Mouse (Mus musculus) heart, embryonic 11.5 days (tissue): ENCODE results near the gene Fam25c. TPM values are rescaled to one million over a fixed set of nuclear protein-coding genes. Genes with fewer than 3 reads are reported as not detected.

Experiments
- ATAC-seq: fragments of 200-750 bp; cut with Nextera tagmentation; replicated peaks from 2 replicates; pipeline ENCODE4 v1.8.0; 2017; ENCODE audit warnings: moderate library complexity; ENCODE audit not compliant: insufficient number of reproducible peaks, low FRiP score, low TSS enrichment
- H3K27ac ChIP-seq: fragments of 300-500 bp; sonication (generic); 2 replicates; pipeline ENCODE4 v1.5.1; 2014; ENCODE audit warnings: mild to moderate bottlenecking, low read depth, low read length
- H3K27me3 ChIP-seq: fragments of 300-500 bp; sonication (generic); 2 replicates; pipeline ENCODE4 v1.6.1; 2014; ENCODE audit warnings: mild to moderate bottlenecking, low read length, mixed read lengths; ENCODE audit not compliant: control insufficient read depth, insufficient read depth
- H3K36me3 ChIP-seq: fragments of 300-500 bp; sonication (generic); 2 replicates; pipeline ENCODE4 v1.6.1; 2014; ENCODE audit warnings: mild to moderate bottlenecking, low read length, moderate library complexity, mixed read lengths; ENCODE audit not compliant: control insufficient read depth, insufficient read depth
- H3K4me1 ChIP-seq: fragments of 300-500 bp; sonication (generic); 2 replicates; pipeline ENCODE4 v1.6.1; 2014; ENCODE audit warnings: low read length; ENCODE audit not compliant: control insufficient read depth, insufficient read depth
- H3K4me2 ChIP-seq: fragments of 300-500 bp; sonication (generic); 2 replicates; pipeline ENCODE4 v1.6.1; 2014; ENCODE audit warnings: mild to moderate bottlenecking, moderate library complexity
- H3K4me3 ChIP-seq: fragments of 300-500 bp; sonication (generic); 2 replicates; pipeline ENCODE4 v1.5.1; 2014; ENCODE audit warnings: low read depth, low read length
- H3K9ac ChIP-seq: fragments of 300-500 bp; sonication (generic); 2 replicates; pipeline ENCODE4 v1.6.1; 2014; ENCODE audit warnings: mild to moderate bottlenecking, low read depth, low read length, moderate library complexity
- H3K9me3 ChIP-seq: fragments of 300-500 bp; sonication (generic); replicated peaks from 2 replicates; pipeline ENCODE4 v1.6.1; 2016; ENCODE audit warnings: low read length; ENCODE audit not compliant: control insufficient read depth
- WGBS: fragments of 180-500 bp; shearing (Covaris S2); extraction: QIAGEN DNeasy Blood & Tissue Kit; methylation state at CpG from one replicate; pipeline ENCODE4 v1.1.7; 2014; ENCODE audit not compliant: insufficient replicate concordance; 5-methylcytosine and 5-hydroxymethylcytosine counted together
- polyA plus RNA-seq: library from polyadenylated mRNA; unstranded; fragments of >200 nt; fragmentation: Nextera tagmentation; extraction: Ambion mirVana; gene quantifications from 2 replicates; pipeline ENCODE4 v1.2.1, GENCODE M21; 2014

The Fam25c gene
- not detected in 2 replicates for polyA plus RNA-seq

GRCm38 (mm10) chr14:34355301-34355700 is at the start of gene Fam25c:
TSS of gene Fam25c (minus strand) at chr14:34355433.
- Histone ChIP-seq H3K9ac (no peak within 1 kb of the TSS), H3K36me3 (no peaks in the 10 kb centered on the region), H3K4me3 (no peak within 1 kb of the TSS), H3K4me2 (no peak within 1 kb of the TSS), H3K4me1 (peaks cover 3% of the 10 kb centered on the region; the same call in 1 of the 2 replicates), H3K27me3 (no peaks in the 10 kb centered on the region), H3K27ac (no peak within 1 kb of the TSS), H3K9me3 (no peaks in the 10 kb centered on the region)
- 57% methylated on average over 6 of the region's 6 CpGs for whole genome bisulfite sequencing
- ATAC-seq = no peak; the same call in 1 of the 2 replicates

DNA sequence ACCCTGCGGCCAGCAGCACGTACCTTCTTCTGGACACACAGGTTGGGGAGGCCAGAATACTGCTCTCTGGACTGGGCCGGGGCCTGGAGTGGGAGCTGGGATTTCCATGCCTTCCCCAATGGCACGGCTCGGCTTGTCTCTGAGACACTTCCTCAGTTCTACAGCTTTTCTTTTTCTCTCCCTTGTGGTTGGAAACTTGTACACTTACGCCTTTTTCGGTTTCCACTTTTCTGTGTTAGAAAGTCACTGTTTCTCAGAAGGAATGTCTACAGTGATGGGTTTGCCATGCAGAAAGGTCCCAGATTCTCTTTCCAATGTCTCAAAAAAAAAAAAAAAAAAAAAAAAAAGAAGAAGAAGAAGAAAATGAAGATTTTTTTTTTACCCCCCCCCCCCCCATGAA is 48.2 kb upstream of the Fam25c start:
- no peak overlapping the region for H3K4me2 ChIP-seq
- ATAC-seq = no peak
- WGBS = 94% methylated on average over 7 of the region's 7 CpGs
- no peaks in the 10 kb centered on the region for H3K9me3 ChIP-seq
- no peak overlapping the region for H3K4me3 ChIP-seq
- peaks cover 24% of the 10 kb centered on the region for H3K36me3 ChIP-seq
- no peaks in the 10 kb centered on the region for H3K4me1 ChIP-seq
- H3K9ac ChIP-seq = no peak overlapping the region
- H3K27me3 ChIP-seq = no peaks in the 10 kb centered on the region
- no peak overlapping the region for H3K27ac ChIP-seq

GRCm38 (mm10) chr14:34402871-34403270 is 47.6 kb upstream of the Fam25c start:
- no peak for ATAC-seq
- Histone ChIP-seq H3K27me3 (no peaks in the 10 kb centered on the region), H3K9ac (no peak overlapping the region), H3K4me3 (no peak overlapping the region), H3K4me2 (no peak overlapping the region), H3K36me3 (peaks cover 22% of the 10 kb centered on the region), H3K4me1 (no peaks in the 10 kb centered on the region), H3K9me3 (no peaks in the 10 kb centered on the region), H3K27ac (no peak overlapping the region)
- WGBS = 80% methylated on average over 8 of the region's 8 CpGs

- Histone ChIP-seq H3K27ac (no peak overlapping the region), H3K4me2 (no peak overlapping the region), H3K9ac (no peak overlapping the region), H3K36me3 (peaks cover 22% of the 10 kb centered on the region), H3K4me1 (no peaks in the 10 kb centered on the region), H3K27me3 (no peaks in the 10 kb centered on the region), H3K4me3 (no peak overlapping the region), H3K9me3 (no peaks in the 10 kb centered on the region)
- 48% methylated on average over 6 of the region's 6 CpGs for WGBS
- no peak for ATAC-seq
Observed at GRCm38 (mm10) chr14:34401135-34401534, 45.9 kb upstream of the Fam25c start.

DNA sequence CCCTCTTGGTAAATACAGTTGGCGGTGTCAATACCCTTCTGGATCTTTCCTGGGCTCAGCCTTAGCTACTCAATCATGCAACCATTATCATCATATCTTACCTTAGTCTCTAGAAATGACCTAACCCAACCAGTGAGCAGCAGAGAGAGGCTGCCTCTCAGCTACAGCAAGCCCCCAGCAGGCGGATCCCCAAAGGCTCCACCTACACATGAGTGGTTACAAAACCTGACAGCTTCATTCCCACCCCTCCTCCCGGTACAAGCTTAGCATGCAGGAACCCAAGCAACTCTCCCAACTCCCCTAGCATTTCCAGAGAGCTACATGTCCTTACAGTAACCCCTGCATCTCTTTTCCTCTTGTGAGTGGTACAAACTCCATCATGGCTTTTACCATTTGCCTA is 44.8 kb upstream of the Fam25c start:
- no peak overlapping the region for H3K27ac ChIP-seq
- ATAC-seq = no peak
- H3K9me3 ChIP-seq = no peaks in the 10 kb centered on the region
- no peak overlapping the region for H3K4me3 ChIP-seq
- 91% methylated on average over 3 of the region's 3 CpGs for WGBS
- H3K4me2 ChIP-seq = no peak overlapping the region
- peaks cover 18% of the 10 kb centered on the region for H3K36me3 ChIP-seq
- H3K9ac ChIP-seq = no peak overlapping the region
- H3K27me3 ChIP-seq = no peaks in the 10 kb centered on the region
- H3K4me1 ChIP-seq = no peaks in the 10 kb centered on the region

DNA sequence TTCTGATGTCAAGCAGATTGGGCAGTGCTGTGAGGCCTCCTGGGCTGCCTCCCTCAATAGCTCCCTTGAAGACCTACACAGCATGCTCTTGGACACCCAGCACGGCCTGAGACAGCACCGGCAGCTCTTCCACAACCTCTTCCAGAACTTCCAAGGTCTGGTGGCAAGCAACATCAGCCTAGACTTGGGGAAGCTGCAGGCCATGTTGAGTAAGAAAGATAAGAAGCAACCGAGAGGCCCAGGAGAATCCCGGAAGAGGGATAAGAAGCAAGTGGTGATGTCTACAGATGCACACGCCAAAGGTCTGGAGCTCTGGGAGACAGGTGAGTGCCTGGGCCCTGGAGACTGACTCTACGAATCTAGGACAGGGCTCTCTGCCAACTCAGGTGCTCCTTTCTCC is 44.1 kb upstream of the Fam25c start:
- Histone ChIP-seq H3K27me3 (no peaks in the 10 kb centered on the region), H3K9me3 (no peaks in the 10 kb centered on the region), H3K36me3 (peaks cover 18% of the 10 kb centered on the region), H3K27ac (no peak overlapping the region), H3K4me2 (no peak overlapping the region), H3K9ac (no peak overlapping the region), H3K4me3 (no peak overlapping the region), H3K4me1 (no peaks in the 10 kb centered on the region)
- ATAC-seq = no peak
- WGBS = 83% methylated on average over 6 of the region's 6 CpGs

- Histone ChIP-seq H3K4me2 (no peak overlapping the region), H3K9ac (no peak overlapping the region), H3K27ac (no peak overlapping the region), H3K9me3 (no peaks in the 10 kb centered on the region), H3K27me3 (no peaks in the 10 kb centered on the region), H3K4me3 (no peak overlapping the region), H3K36me3 (peaks cover 18% of the 10 kb centered on the region), H3K4me1 (no peaks in the 10 kb centered on the region)
- no peak for ATAC-seq
- WGBS = 83% methylated on average over 21 of the region's 21 CpGs
Observed at GRCm38 (mm10) chr14:34398901-34399300, 43.7 kb upstream of the Fam25c start.

GRCm38 (mm10) chr14:34397871-34398270 is 42.6 kb upstream of the Fam25c start:
- Histone ChIP-seq H3K9me3 (no peaks in the 10 kb centered on the region), H3K36me3 (peaks cover 15% of the 10 kb centered on the region), H3K4me1 (no peaks in the 10 kb centered on the region), H3K4me2 (no peak overlapping the region), H3K9ac (no peak overlapping the region), H3K27ac (no peak overlapping the region), H3K4me3 (no peak overlapping the region), H3K27me3 (no peaks in the 10 kb centered on the region)
- no peak for ATAC-seq
- 88% methylated on average over 5 of the region's 5 CpGs for WGBS

DNA sequence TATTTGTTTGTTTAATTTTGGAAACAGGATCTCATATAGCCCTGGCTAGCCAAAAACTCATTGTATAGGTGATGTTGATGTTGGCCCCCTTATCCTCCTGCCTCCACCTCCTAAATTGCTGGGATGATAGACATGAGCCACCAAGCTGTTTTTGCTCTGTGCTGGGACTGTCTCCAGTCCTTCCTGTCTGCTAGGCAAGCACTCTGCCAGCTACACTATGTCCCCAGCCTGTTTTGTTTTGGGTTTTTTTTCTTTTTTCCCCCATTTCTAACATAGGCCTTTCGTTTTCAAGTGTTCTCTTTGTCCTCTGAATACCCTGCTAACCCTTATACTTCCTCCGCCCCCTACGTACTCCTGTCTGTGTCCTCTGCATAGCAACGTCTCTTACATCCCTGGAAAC is 38.1 kb upstream of the Fam25c start:
- Histone ChIP-seq H3K27ac (no peak overlapping the region), H3K4me3 (no peak overlapping the region), H3K36me3 (peaks cover 8% of the 10 kb centered on the region; the same call in 1 of the 2 replicates), H3K9me3 (no peaks in the 10 kb centered on the region), H3K9ac (no peak overlapping the region), H3K4me2 (no peak overlapping the region), H3K27me3 (no peaks in the 10 kb centered on the region), H3K4me1 (no peaks in the 10 kb centered on the region)
- 0 out of 2 replicates have a peak, but pooled peaks have one; percentile 42 for ATAC-seq
- 73% methylated on average over 4 of the region's 4 CpGs for WGBS
